Mouse (Mus musculus): Measurements from ENCODE around the gene Tbc1d15. TPM values are rescaled to one million over a fixed set of nuclear protein-coding genes. Genes with fewer than 3 reads are reported as not detected.

Gene Tbc1d15
- 41.7 and 46.3 TPM in 2 replicates for polyA plus RNA-seq (2016; fragmentation: Nextera tagmentation; extraction: Ambion mirVana)

- under 1% methylated on average over 67 of the region's 67 CpGs for WGBS
- Histone ChIP-seq H3K4me2 (replicated peaks) (peak within 1 kb of the TSS; percentile 70), H3K27me3 (no peaks in the 10 kb centered on the region), H3K36me3 (no peaks in the 10 kb centered on the region), H3K27ac (no peak within 1 kb of the TSS), H3K9me3 (replicated peaks) (no peaks in the 10 kb centered on the region), H3K4me3 (peak within 1 kb of the TSS; percentile 94), H3K4me1 (peaks cover 13% of the 10 kb centered on the region), H3K9ac (peak within 1 kb of the TSS; percentile 85)
- peak; percentile 98 for ATAC-seq (ENCODE audit: low FRiP score)
These were observed at the start of gene Tbc1d15 for GRCm38 (mm10) chr10:115251088-115251934. Tbc1d15 (minus strand) TSS chr10:115251467.

- 93% methylated on average over 4 of the region's 4 CpGs for WGBS
- peaks cover 38% of the 10 kb centered on the region for H3K36me3 ChIP-seq
- H3K4me3 ChIP-seq, result no peak overlapping the region
- no peaks in the 10 kb centered on the region for H3K9me3 ChIP-seq (replicated peaks)
- no peak overlapping the region for H3K27ac ChIP-seq
- H3K4me1 ChIP-seq, result no peaks in the 10 kb centered on the region
- H3K4me2 ChIP-seq (replicated peaks), result no peak overlapping the region
- H3K9ac ChIP-seq, result no peak overlapping the region
- no peaks in the 10 kb centered on the region for H3K27me3 ChIP-seq
- ATAC-seq (ENCODE audit: low FRiP score), result no peak
These were observed 47.4 kb upstream of the Tbc1d15 start for GRCm38 (mm10) chr10:115298683-115299082.

DNA sequence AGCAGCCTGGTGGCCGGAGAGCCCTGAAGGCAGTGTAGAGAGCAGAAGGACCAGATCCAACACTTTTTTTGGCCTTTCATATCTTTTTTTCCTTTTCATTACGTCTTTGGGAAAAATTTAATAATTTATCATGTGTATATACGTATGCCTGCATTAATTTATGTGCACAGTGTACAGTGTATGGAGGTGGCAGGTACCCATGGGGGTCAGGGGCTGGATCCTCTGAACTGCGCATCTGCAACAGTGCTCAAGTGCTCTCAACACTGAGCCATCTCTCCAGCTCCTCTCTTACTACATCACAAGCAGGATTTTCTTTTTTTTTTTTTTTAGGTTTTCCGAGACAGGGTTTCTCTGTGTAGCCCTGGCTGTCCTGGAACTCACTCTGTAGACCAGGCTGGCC, 46.3 kb upstream of the Tbc1d15 start:
- Histone ChIP-seq H3K4me3 (no peak overlapping the region), H3K9ac (no peak overlapping the region), H3K4me2 (replicated peaks) (no peak overlapping the region), H3K36me3 (peaks cover 42% of the 10 kb centered on the region), H3K4me1 (no peaks in the 10 kb centered on the region), H3K27me3 (no peaks in the 10 kb centered on the region), H3K9me3 (replicated peaks) (no peaks in the 10 kb centered on the region), H3K27ac (no peak overlapping the region)
- no peak for ATAC-seq (ENCODE audit: low FRiP score)
- 93% methylated on average over 5 of the region's 5 CpGs for WGBS

GRCm38 (mm10) chr10:115296401-115296935, 45.2 kb upstream of the Tbc1d15 start:
- Histone ChIP-seq H3K27ac (no peak overlapping the region), H3K36me3 (peaks cover 47% of the 10 kb centered on the region), H3K4me3 (no peak overlapping the region), H3K9me3 (replicated peaks) (no peaks in the 10 kb centered on the region), H3K9ac (no peak overlapping the region), H3K4me2 (replicated peaks) (no peak overlapping the region), H3K27me3 (no peaks in the 10 kb centered on the region), H3K4me1 (no peaks in the 10 kb centered on the region)
- WGBS, result 88% methylated on average over 9 of the region's 9 CpGs
- no peak for ATAC-seq (ENCODE audit: low FRiP score)

- Histone ChIP-seq H3K4me2 (replicated peaks) (no peak overlapping the region), H3K9ac (no peak overlapping the region), H3K27me3 (no peaks in the 10 kb centered on the region), H3K9me3 (replicated peaks) (no peaks in the 10 kb centered on the region), H3K27ac (no peak overlapping the region), H3K4me1 (no peaks in the 10 kb centered on the region), H3K4me3 (no peak overlapping the region), H3K36me3 (peaks cover 50% of the 10 kb centered on the region)
- 87% methylated on average over 3 of the region's 3 CpGs for WGBS
- ATAC-seq (ENCODE audit: low FRiP score), result no peak
These were observed 43.9 kb upstream of the Tbc1d15 start for GRCm38 (mm10) chr10:115295162-115295561.

DNA sequence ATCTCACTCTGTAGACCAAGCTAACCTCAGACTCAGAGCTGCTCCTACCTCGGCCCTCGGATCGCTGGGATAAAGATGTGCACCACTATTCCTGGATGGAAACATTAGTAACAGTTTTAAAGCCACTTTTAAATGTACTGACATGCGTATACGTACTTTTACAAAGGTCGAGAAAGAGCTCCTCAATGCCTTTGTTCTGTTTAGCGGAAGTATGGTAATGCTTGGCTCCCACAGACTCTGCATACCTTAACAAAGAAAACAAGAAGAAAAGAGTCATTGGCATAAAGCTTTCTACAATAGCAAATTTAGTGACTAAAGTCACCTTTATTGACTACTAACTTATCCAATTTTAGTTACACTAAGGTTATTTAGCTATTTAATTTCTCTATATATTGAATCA, 43.4 kb upstream of the Tbc1d15 start:
- WGBS, result 90% methylated on average over 7 of the region's 7 CpGs
- peaks cover 46% of the 10 kb centered on the region for H3K36me3 ChIP-seq
- ATAC-seq (ENCODE audit: low FRiP score), result no peak

GRCm38 (mm10) chr10:115293946-115294345, 42.7 kb upstream of the Tbc1d15 start:
- ATAC-seq (ENCODE audit: low FRiP score), result no peak
- H3K27me3 ChIP-seq, result no peaks in the 10 kb centered on the region
- 89% methylated on average over 7 of the region's 7 CpGs for WGBS
- peaks cover 48% of the 10 kb centered on the region for H3K36me3 ChIP-seq
- no peaks in the 10 kb centered on the region for H3K4me1 ChIP-seq
- no peaks in the 10 kb centered on the region for H3K9me3 ChIP-seq (replicated peaks)
- no peak overlapping the region for H3K4me2 ChIP-seq (replicated peaks)
- no peak overlapping the region for H3K27ac ChIP-seq
- no peak overlapping the region for H3K4me3 ChIP-seq
- H3K9ac ChIP-seq, result no peak overlapping the region

More for the DNA sequence above, 43.4 kb upstream of the Tbc1d15 start:
- Histone ChIP-seq H3K4me3 (no peak overlapping the region), H3K27me3 (no peaks in the 10 kb centered on the region), H3K9me3 (replicated peaks) (no peaks in the 10 kb centered on the region), H3K4me2 (replicated peaks) (no peak overlapping the region), H3K4me1 (no peaks in the 10 kb centered on the region), H3K27ac (no peak overlapping the region), H3K9ac (no peak overlapping the region)

- no peaks in the 10 kb centered on the region for H3K4me1 ChIP-seq
- no peaks in the 10 kb centered on the region for H3K27me3 ChIP-seq
- H3K9me3 ChIP-seq (replicated peaks), result no peaks in the 10 kb centered on the region
- no peak overlapping the region for H3K9ac ChIP-seq
- no peak overlapping the region for H3K4me3 ChIP-seq
- peaks cover 64% of the 10 kb centered on the region for H3K36me3 ChIP-seq
- H3K27ac ChIP-seq, result no peak overlapping the region
- WGBS, result 96% methylated on average over 9 of the region's 9 CpGs
- ATAC-seq (ENCODE audit: low FRiP score), result no peak
- H3K4me2 ChIP-seq (replicated peaks), result no peak overlapping the region
These were observed 39.4 kb upstream of the Tbc1d15 start for GRCm38 (mm10) chr10:115290671-115291070.

DNA sequence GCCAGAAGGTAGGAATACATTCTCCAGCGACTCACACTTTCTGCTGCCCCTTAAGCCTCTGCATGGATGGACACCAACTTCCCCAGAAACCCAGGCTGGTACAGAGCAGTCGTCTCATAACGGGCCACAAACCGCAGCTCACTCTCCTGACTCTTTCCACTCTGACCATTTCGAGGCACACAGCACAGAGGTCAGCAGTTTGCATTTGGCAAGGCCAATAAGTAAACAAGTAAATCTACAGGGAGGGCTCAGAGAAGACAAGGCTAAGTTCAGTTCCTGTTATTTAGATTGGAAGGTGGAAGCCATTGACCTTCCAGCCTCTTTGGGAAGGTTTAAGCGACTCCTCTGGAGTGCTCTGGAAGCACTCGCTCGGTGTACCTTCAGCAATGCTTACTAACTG, 37.6 kb upstream of the Tbc1d15 start:
- Histone ChIP-seq H3K4me1 (no peaks in the 10 kb centered on the region), H3K9me3 (replicated peaks) (no peaks in the 10 kb centered on the region), H3K9ac (no peak overlapping the region), H3K27ac (no peak overlapping the region), H3K27me3 (no peaks in the 10 kb centered on the region), H3K4me2 (replicated peaks) (no peak overlapping the region), H3K4me3 (no peak overlapping the region), H3K36me3 (peaks cover 54% of the 10 kb centered on the region)
- no peak for ATAC-seq (ENCODE audit: low FRiP score)
- WGBS, result 92% methylated on average over 8 of the region's 8 CpGs

DNA sequence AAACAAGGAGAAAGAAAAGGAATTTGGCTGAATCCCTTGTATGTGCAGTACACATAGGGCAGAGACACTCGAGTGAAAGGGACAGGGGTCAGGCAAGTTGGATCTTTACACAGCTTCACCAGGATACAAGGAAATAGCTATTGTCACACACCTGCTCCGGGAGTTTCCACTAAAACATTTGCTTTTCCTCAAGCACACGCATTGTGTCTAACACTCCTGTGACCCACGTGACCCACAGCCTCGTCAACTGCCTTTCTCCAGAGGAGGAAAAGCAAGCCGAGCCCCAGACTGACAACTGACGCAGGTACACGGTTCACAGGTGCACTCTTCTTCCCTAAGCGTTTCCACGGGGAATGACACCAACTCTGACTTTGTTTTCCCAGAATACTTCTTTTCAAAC, 32.9 kb upstream of the Tbc1d15 start:
- no peak for ATAC-seq (ENCODE audit: low FRiP score)
- Histone ChIP-seq H3K4me3 (no peak overlapping the region), H3K4me1 (no peaks in the 10 kb centered on the region), H3K4me2 (replicated peaks) (no peak overlapping the region), H3K9me3 (replicated peaks) (no peaks in the 10 kb centered on the region), H3K9ac (no peak overlapping the region), H3K36me3 (peaks cover 23% of the 10 kb centered on the region), H3K27ac (no peak overlapping the region), H3K27me3 (no peaks in the 10 kb centered on the region)
- 75% methylated on average over 10 of the region's 10 CpGs for WGBS

DNA sequence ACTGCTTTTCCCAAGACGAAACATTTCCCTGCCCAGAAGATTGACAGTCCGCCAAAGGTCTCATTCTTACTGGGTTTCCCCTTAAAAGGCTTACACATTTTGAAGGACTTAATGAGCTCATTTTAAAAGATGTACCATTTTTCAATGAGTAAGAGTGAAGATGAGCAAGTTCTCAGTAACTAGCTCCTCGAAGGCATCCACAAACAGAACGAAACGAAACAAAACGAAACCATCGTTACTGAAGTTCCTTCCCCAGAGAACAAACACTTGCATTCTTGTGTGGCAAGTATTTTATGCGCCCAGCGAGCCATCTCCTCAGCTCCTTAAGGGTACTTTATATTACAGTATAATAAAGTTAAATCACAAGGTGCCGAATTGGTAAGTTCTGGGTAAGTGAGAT, 30.1 kb upstream of the Tbc1d15 start:
- Histone ChIP-seq H3K36me3 (peaks cover 3% of the 10 kb centered on the region), H3K4me3 (no peak overlapping the region), H3K4me2 (replicated peaks) (no peak overlapping the region), H3K4me1 (no peaks in the 10 kb centered on the region), H3K9me3 (replicated peaks) (no peaks in the 10 kb centered on the region), H3K9ac (no peak overlapping the region), H3K27me3 (no peaks in the 10 kb centered on the region), H3K27ac (no peak overlapping the region)
- ATAC-seq (ENCODE audit: low FRiP score), result no peak
- 92% methylated on average over 10 of the region's 10 CpGs for WGBS

DNA sequence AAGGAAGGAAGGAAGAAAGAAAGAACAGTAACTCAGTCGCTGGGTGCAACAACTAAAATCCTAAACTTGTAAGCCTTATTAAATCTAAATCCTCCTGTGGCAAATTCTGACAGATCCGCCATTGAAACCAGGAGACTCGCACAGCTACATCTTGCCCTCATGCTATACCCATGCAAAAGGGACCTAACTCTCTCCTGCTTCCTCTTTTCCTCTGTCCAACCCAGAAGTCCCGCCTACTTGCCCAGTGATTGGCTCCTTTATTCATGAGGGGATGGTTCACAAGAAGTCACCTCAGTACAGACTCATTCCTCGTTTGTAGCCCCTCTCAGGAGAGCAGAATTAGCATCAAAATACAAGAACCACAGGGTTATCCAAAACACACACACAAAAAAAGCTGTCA, 20.4 kb upstream of the Tbc1d15 start:
- H3K9ac ChIP-seq, result no peak overlapping the region
- H3K27ac ChIP-seq, result no peak overlapping the region
- 47% methylated on average over 5 of the region's 5 CpGs for WGBS
- no peaks in the 10 kb centered on the region for H3K36me3 ChIP-seq
- H3K4me3 ChIP-seq, result no peak overlapping the region
- no peaks in the 10 kb centered on the region for H3K4me1 ChIP-seq
- H3K9me3 ChIP-seq (replicated peaks), result no peaks in the 10 kb centered on the region
- no peak for ATAC-seq (ENCODE audit: low FRiP score)
- no peaks in the 10 kb centered on the region for H3K27me3 ChIP-seq
- no peak overlapping the region for H3K4me2 ChIP-seq (replicated peaks)

Measured in hindbrain, embryonic 12.5 days (tissue).